Mouse (Mus musculus) frontal cortex, adult 2 months (tissue): ENCODE data around the gene Pde7b. TPM values are rescaled to one million over a fixed set of nuclear protein-coding genes. Genes with fewer than 3 reads are reported as not detected.

Experiments used
- DNase-seq, 2 experiments: peaks; one replicate each; pipeline ENCODE4 v3.0.0; 2022; ENCODE audit warnings: low spot score in 1 of 2; ENCODE audit errors: extremely low spot score in 1 of 2
- polyA plus RNA-seq: library from polyadenylated mRNA; depleted of rRNA; stranded (reverse); fragments of >200 nt; gene quantifications from 2 replicates; pipeline ENCODE4 v1.2.3, GENCODE M21; 2012

Pde7b gene
- polyA plus RNA-seq, 1 experiment: 12.9 TPM

DNA sequence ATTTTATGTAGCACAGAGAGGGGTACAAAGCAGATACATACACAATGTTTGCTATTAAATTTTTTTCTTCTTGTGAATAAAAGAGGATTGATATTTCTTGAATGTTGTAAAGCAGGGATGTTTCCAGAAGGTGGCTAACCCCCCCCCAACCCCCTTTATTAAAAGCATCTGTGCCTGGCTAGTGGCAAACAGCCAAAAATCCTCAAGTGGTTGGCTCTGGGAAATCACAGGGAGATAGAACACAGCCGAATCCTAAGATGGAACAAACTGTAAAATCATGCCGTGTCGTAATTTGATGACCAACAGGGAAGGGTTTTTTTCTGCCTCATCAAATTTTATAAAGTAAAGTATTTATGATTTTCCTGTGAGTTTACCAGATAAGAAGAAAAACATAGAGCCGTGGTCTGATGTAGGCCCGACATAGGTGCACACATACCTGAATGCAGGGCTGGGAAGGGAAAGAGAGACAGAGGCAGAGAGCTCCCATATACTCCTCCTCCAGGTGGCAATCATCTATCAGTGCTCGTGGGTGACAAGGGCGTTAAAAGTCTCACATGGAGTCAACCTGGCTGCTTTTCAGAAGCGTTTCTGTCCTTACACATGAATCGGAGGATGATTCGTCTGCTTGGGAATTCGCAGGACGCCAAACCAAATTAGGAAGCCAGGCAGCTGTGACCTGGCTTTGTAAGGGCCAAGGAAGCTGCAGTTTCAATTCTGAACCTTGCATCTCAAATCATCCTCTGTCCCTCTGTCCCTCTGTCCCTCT lies 67.4 kb downstream of the Pde7b start:
- no peak for DNase-seq

DNA sequence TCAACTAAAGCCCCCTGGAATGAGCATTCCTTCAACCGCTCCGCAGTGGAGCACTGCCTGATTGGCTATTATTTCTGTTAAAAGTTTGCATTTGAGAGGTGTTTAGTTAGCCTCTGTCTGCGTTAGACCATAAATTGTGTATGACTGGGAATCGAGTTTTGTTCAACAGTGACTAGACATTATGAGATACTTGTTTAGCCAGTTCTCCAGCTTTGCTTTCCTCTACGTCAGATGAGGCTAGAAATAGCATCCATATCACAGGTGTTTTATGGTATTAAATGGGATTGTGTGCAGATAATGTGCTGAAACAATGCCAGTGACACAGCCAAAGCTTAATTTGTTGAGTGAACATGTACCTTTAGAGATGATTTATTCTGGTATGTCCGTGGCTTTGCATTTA lies 70.3 kb downstream of the Pde7b start:
- DNase-seq: no peak

DNA sequence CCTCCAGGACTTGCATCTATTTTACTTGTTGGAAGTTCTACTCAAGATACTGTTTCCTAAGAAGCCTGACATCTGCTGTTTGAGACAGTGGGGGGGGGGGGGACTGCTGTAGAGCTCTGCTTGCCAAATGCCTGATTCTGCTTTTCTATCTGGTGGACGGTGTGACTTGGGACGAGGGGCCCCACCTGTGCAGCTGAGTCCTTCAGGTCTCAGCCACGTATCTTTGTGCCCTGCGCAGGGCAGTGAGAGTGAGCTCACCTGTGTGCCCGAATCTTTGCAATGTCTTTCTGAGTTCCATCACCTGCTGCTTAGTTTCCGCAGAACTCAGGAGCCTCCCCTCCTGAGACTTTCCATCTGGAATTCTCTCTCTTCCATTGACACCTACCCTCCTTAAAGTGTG lies 70.7 kb downstream of the Pde7b start:
- DNase-seq: no peak

GRCm38 (mm10) chr10:20653299-20653698 lies 71.6 kb downstream of the Pde7b start:
- DNase-seq: no peak

DNA sequence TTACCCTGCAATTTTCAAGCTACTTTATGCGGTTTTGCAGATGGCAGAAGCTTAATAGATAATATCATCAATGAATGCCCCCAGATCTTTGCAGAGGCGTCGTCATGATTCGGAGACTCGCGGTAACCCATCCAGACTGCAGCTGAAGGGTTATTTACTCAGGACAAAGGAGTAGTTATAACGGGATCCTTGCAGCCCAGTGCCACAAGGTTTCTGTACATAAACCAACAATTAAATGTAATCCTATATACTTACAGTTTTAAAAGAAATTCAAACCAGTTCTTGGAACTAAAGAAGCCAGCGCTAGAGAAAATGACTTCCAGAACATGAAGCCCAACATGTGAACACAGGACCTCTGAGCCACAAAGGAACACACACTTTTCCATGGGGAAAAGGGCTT lies 88.5 kb downstream of the Pde7b start:
- no peak for DNase-seq

- DNase-seq: no peak
Measured at GRCm38 (mm10) chr10:20633085-20633415, 91.8 kb downstream of the Pde7b start.

DNA sequence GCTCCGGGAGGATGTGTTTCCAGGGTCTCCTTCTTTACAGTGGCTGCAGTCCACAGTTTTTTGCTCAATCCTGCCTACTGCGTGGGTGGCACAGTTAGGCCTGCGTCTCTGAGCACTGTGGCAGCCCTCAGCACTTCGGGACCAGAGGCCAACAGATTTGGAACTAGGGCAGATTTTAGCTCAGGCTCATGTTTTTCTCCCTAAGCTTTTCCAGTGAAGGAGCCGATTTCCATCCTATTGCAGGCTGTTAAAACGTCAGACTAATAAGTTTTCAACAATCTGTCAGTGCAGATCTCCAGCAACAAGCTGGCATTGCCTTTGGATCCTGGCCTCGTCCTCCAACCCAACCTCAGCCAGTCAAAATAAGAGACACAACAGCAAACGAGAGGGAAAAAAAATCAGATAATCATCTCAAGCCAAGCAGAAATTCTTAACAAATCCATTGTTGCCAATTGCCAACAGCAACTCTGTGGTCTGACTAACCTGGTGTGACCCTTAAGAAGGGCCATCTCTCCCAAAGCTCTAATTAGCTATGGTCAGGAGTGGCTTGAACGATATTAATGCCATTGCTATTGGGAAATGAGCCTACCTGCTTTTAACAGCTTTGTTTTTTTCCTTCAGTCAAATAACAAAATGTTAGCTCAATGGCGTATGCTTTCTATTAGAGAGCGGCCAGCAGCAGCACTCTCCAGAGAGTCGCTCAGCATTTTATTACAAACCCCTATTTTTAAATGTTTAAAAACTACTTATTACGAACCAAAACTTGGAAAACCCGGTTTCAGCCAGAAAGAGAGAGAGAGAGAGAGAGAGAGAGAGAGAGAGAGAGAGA lies 92.4 kb downstream of the Pde7b start:
- DNase-seq: peak in 1 of 2 experiments; percentile 17

- no peak for DNase-seq
Measured at GRCm38 (mm10) chr10:20630122-20630521, 94.8 kb downstream of the Pde7b start.

DNA sequence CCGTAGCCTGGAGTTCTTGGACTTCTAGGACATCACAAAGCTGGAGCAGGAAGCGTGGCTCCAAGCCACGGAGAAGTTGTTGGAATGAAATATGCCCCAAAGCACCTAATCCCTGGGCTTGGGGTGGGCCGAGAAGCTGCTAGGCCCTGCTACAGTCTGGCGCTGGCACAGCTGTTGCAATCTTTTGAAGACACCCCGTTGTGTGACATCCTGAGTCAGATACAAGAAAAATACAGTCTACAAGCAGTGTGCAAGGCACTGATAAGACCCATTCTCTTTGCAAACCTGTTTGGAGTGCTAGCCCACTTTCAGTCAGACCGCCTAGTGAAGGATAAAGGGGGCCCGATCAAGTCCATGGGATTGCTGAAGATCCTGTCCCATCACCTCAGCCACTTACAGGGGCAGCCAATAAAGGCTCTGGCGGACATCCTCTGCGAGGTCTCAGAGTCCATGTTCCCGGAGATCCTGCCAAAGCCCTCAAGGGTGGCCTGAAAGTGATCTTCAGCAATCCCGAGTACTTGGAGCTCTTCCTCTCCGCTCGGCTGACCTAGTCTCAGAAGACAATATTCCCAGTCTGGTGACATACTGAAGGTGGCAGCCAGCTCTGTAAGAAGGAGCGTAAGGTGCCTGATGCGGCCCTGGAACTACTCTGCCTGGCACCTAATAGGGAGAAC lies 99.0 kb downstream of the Pde7b start:
- no peak for DNase-seq

- no peak for DNase-seq
Measured at GRCm38 (mm10) chr10:20621661-20622454, 103.0 kb downstream of the Pde7b start.

- DNase-seq: no peak
Measured at GRCm38 (mm10) chr10:20606007-20606406, 118.9 kb downstream of the Pde7b start.

- DNase-seq: no peak
Measured at GRCm38 (mm10) chr10:20595107-20595810, 129.6 kb downstream of the Pde7b start.

GRCm38 (mm10) chr10:20594015-20594414 lies 130.9 kb downstream of the Pde7b start:
- no peak for DNase-seq

- DNase-seq: no peak
Measured at GRCm38 (mm10) chr10:20590100-20590499, 134.8 kb downstream of the Pde7b start.

DNA sequence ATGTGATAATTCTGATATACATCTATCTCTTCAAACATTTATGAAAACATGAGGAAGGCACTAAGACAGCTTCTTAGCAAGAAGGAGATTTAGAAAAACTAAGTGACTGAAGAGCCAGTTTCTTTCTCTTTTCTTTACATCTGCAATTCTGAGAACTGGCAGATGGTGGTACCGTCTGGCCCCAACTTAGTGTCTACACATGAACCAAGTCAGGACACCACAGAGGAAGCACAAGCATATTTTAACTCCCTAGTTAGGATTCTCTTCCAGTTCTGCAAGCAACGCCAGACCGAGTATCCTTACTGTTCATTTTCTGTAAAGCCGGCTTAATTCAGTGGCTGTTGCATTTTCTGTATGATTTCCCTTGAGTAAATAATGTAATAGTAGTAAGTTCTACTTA lies 138.9 kb downstream of the Pde7b start:
- peak; percentile 41 to 62 for DNase-seq

- DNase-seq: no peak
Measured at GRCm38 (mm10) chr10:20575002-20575401, 149.9 kb downstream of the Pde7b start.

GRCm38 (mm10) chr10:20574414-20574813 lies 150.5 kb downstream of the Pde7b start:
- no peak for DNase-seq

- DNase-seq: no peak
Measured at GRCm38 (mm10) chr10:20571521-20571920, 153.4 kb downstream of the Pde7b start.

DNA sequence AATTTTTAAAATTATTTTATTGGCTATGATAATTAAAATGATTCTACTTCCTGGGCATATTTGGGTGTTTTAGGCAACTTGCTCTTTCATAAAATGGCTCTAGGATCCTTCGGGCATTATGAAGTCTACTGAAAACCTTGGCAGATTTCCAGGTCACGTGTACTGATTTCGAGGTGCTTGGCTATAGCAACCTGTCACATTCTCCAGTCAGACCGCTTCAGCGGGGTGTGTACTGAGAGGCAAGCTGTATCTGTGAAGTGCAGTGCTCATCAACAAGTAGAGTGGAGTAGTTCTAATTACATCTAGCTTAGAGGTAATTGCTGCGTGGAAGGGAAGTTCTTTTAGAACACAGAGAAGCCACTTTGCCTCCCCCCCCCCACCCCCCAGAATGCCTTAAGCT lies 156.2 kb downstream of the Pde7b start:
- no peak for DNase-seq

DNA sequence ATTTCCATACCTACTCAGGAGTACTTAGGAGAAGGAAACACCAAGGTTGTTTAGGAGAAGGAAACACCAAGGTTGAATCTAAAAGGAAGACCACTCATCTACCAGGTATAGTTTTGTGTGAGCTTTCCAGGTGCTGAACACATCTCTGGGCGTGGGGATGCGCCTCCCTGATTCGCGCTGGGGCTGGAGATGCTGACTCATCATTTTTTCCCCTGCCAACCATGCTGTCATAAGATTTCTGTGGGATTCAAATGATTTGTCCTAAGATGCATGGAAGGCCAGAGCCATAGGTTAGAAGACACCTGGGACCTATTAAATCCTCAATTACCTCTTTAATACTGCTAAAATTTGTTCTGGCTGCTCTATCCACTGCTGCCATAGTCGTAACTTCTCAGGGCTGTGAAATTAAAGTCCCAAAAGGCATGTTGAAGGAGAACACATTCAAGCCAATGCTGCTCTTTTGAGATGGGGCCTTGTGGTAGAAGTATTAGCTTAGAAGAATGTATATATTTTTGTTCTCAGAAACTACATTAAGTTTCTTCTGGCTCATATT lies 157.1 kb downstream of the Pde7b start:
- DNase-seq: no peak
